Mouse (Mus musculus) olfactory bulb, adult 2 months (tissue): ENCODE results near the gene Smim27.

Experiments
- CTCF ChIP-seq: fragments of 200-500 bp; IDR thresholded peaks from 2 replicates; pipeline ENCODE4 v1.5.1; 2012; ENCODE audit warnings: low read depth, mild to moderate bottlenecking, low read length, moderate library complexity; ENCODE audit not compliant: insufficient read depth
- POLR2A ChIP-seq: fragments of 200-500 bp; IDR thresholded peaks from 2 replicates; pipeline ENCODE4 v1.6.1; 2012; ENCODE audit warnings: mild to moderate bottlenecking, low read depth, low read length, moderate library complexity; ENCODE audit not compliant: insufficient read depth

GRCm38 (mm10) chr4:40309682-40310081, 40.3 kb downstream of the Smim27 start:
- TF ChIP-seq CTCF (no peak), POLR2A (no peak)
